Mouse (Mus musculus) heart, adult 2 months (tissue): ENCODE data around the gene Tspan10.

Experiments
- CTCF ChIP-seq: fragments of 200-600 bp; IDR thresholded peaks from 2 replicates; pipeline ENCODE4 v1.8.1; 2022; ENCODE audit warnings: antibody characterized with exemption, mild to moderate bottlenecking, moderate library complexity
- EP300 ChIP-seq: fragments of 200-500 bp; IDR thresholded peaks from 2 replicates; pipeline ENCODE4 v1.6.1; 2011; ENCODE audit warnings: low read depth, low read length, control low read depth; ENCODE audit not compliant: insufficient read depth

DNA sequence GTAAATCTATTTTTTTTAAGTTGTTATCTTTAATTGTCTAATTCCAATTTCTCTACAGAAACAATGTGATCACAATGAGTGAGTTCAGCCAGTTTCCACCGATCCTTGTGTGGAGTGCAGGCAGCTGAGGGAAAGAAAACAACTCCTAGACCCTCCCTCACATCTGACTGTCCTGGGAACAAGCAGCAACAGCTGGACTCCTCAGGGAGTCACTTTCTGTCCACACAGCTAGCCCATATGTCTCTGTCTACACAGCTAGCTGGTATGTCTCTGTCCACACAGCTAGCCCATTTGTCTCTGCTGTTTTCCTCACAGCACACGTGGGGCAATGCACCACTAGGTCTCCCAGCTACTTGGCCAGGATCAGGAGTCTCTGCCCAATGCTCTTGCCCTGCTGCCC is 44.8 kb upstream of the Tspan10 start:
- TF ChIP-seq EP300 (no peak), CTCF (no peak)
